Mouse (Mus musculus) olfactory bulb, adult 2 months (tissue): ENCODE data around the gene Tmem127. TPM values are rescaled to one million over a fixed set of nuclear protein-coding genes. Genes with fewer than 3 reads are reported as not detected.
"Not testable (repeated sequence)": the region's sequence is repeated elsewhere in the genome, so short reads cannot be mapped to it uniquely, and the experiment has no call there.

Experiments
- H3K27ac ChIP-seq: fragments of 200-500 bp; 2 replicates; pipeline ENCODE4 v1.5.1; 2012; ENCODE audit warnings: low read depth, low read length; ENCODE audit not compliant: insufficient read depth
- H3K4me1 ChIP-seq: fragments of 200-500 bp; 2 replicates; pipeline ENCODE4 v1.6.1; 2012; ENCODE audit warnings: low read length; ENCODE audit not compliant: control insufficient read depth, insufficient read depth
- H3K4me3 ChIP-seq: fragments of 200-500 bp; 2 replicates; pipeline ENCODE4 v1.5.1; 2012; ENCODE audit warnings: mild to moderate bottlenecking, low read depth, low read length, moderate library complexity; ENCODE audit not compliant: insufficient read depth
- CTCF ChIP-seq: fragments of 200-500 bp; IDR thresholded peaks from 2 replicates; pipeline ENCODE4 v1.5.1; 2012; ENCODE audit warnings: low read depth, mild to moderate bottlenecking, low read length, moderate library complexity; ENCODE audit not compliant: insufficient read depth
- POLR2A ChIP-seq: fragments of 200-500 bp; IDR thresholded peaks from 2 replicates; pipeline ENCODE4 v1.6.1; 2012; ENCODE audit warnings: mild to moderate bottlenecking, low read depth, low read length, moderate library complexity; ENCODE audit not compliant: insufficient read depth
- WGBS: fragments of 180-500 bp; shearing (Covaris S2); methylation state at CpG from one replicate; pipeline ENCODE4 v1.1.7; 2018; 5-methylcytosine and 5-hydroxymethylcytosine counted together
- polyA plus RNA-seq: library from polyadenylated mRNA; stranded (reverse); fragments of >200 nt; gene quantifications from 2 replicates; pipeline ENCODE4 v1.2.4, GENCODE M21; 2012; ENCODE audit warnings: low replicate concordance; ENCODE audit not compliant: missing spikeins, insufficient read depth, insufficient read length

The Tmem127 gene
- polyA plus RNA-seq, 1 experiment: not detected

- 44% methylated on average over 2 of the region's 2 CpGs for whole genome bisulfite sequencing
Measured at GRCm38 (mm10) chr2:127274590-127274989, 26.9 kb downstream of the Tmem127 start.

GRCm38 (mm10) chr2:127275551-127276320, 28.0 kb downstream of the Tmem127 start:
- Histone ChIP-seq H3K4me3 (no peak overlapping the region), H3K27ac (no peak overlapping the region), H3K4me1 (peaks cover 9% of the 10 kb centered on the region; the same call in 1 of the 2 replicates)
- 56% methylated on average over 5 of the region's 5 CpGs for WGBS
- no peak for TF ChIP-seq POLR2A

More at GRCm38 (mm10) chr2:127274590-127274989, 26.9 kb downstream of the Tmem127 start:
- peaks cover 9% of the 10 kb centered on the region; the same call in 1 of the 2 replicates for H3K4me1 ChIP-seq
- no peak overlapping the region for H3K27ac ChIP-seq
- H3K4me3 ChIP-seq: no peak overlapping the region
- TF ChIP-seq CTCF (no peak), POLR2A (no peak)

DNA sequence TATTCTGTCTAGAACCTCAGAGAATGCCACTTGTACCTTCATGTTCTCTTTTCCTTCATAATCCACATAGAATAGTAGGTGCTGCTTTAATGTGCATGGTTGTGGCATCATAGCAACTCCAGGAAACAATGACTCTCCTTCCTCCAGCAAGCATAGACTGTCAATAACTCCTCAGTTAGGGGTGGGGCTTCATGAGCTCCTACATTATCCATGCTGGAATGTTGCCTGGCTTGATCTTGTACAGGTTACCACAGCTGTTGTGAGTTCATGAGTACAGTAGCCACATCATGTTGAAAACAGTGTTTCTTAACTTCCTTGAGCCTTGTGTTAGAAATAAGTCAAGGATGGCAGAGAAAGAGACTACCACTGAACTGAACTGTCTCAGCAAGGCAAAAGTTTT, 30.5 kb downstream of the Tmem127 start:
- TF ChIP-seq POLR2A (no peak), CTCF (no peak)
- H3K4me1 ChIP-seq: peaks cover 5% of the 10 kb centered on the region; the same call in 1 of the 2 replicates
- no peak overlapping the region for H3K4me3 ChIP-seq
- H3K27ac ChIP-seq: no peak overlapping the region

- TF ChIP-seq CTCF (no peak), POLR2A (no peak)
- 82% methylated on average over 4 of the region's 4 CpGs for WGBS
- Histone ChIP-seq H3K4me1 (no peaks in the 10 kb centered on the region), H3K27ac (no peak overlapping the region), H3K4me3 (no peak overlapping the region)
Measured at GRCm38 (mm10) chr2:127292250-127292649, 44.5 kb downstream of the Tmem127 start.

DNA sequence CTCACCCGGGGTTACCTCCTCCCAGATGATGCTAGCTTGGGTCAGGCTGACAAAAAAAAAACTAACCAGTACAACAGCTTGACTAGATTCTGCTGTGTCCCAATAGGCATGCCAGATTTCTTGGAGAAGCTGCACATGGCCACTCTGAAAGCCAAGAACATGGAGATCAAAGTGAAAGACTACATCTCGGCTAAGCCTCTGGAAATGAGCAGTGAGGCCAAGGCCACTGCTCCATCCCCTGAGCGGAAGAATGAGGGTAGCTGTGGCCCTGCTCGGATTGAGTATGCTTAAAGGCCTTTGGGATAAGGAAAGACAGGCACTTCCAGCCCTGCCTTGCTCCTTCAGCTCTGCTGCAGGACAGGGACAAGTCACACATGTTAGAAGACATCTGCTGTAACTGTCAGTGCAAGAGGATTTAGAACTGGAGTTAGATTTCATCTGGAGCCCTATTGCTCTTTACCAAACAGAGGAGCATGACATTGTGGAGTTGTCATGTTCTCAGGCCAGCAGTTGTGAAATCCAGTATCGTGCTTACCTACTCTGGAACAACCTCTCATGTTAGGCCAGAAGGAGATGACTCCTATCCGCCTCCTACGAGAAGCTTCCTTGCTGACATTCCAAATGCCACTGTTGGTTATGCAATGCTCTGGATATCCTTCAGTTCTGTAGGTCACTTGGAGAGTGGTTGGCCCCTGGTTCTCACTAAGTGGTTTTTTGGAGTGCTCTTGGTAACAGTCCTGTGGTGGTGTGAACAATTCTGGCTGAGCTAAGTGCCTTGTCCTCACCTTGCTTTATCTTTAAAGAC, 49.5 kb downstream of the Tmem127 start:
- WGBS: 94% methylated on average over 7 of the region's 7 CpGs
- no peak overlapping the region for H3K4me3 ChIP-seq
- TF ChIP-seq CTCF (no peak), POLR2A (no peak)
- no peak overlapping the region for H3K27ac ChIP-seq
- H3K4me1 ChIP-seq: no peaks in the 10 kb centered on the region

DNA sequence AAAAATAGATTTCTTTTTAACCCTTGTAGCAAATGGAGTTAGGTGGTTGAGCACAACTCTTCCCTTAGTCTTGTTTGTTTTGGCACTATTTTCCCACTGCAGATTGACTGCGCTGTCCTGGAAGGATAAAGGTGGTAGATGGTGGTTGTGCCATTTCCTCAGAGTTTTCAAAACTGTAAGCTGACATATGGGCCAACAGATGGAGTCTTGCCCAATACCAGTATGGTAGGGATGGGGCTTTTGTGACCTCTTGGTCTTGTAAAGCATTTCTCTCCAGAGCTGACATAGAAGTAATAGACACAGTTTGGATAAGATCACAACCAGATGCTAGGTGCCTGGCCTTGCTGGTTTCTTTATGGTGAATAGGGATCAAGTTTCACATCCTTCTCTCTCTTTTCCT, 50.3 kb downstream of the Tmem127 start:
- Histone ChIP-seq H3K4me1 (no peaks in the 10 kb centered on the region), H3K4me3 (no peak overlapping the region), H3K27ac (no peak overlapping the region)
- TF ChIP-seq CTCF (no peak), POLR2A (no peak)
- WGBS: 98% methylated on average over 1 of the region's 1 CpGs

GRCm38 (mm10) chr2:127300701-127301100, 53.0 kb downstream of the Tmem127 start:
- TF ChIP-seq POLR2A (no peak), CTCF (no peak)

DNA sequence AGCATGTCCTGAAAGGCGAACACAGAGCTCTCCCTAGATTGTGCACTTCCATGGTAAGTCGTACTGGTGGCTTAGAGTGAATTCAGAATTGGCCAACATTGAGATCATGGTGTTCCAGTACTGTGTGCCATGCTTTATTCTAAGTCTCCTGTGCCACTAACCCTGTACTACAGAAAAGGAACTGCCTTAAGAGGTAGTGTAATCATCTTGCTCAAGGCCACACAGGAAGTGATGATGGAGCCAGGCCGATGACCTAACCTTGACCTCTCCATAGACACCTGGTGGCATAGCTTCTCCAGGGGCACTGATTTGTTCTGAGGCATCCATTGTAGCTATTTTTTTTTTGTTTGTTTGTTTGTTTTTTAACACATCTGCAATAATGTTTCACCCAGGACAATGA, 54.2 kb downstream of the Tmem127 start:
- 92% methylated on average over 3 of the region's 3 CpGs for WGBS
- TF ChIP-seq POLR2A (no peak), CTCF (no peak)
- Histone ChIP-seq H3K4me1 (no peaks in the 10 kb centered on the region), H3K4me3 (no peak overlapping the region), H3K27ac (no peak overlapping the region)

More at GRCm38 (mm10) chr2:127300701-127301100, 53.0 kb downstream of the Tmem127 start:
- no peaks in the 10 kb centered on the region for H3K4me1 ChIP-seq
- 60% methylated on average over 3 of the region's 3 CpGs for WGBS
- no peak overlapping the region for H3K27ac ChIP-seq
- H3K4me3 ChIP-seq: no peak overlapping the region

GRCm38 (mm10) chr2:127304192-127304591, 56.5 kb downstream of the Tmem127 start:
- WGBS: 95% methylated on average over 4 of the region's 4 CpGs
- not testable (repeated sequence) for H3K4me1 ChIP-seq, H3K4me3 ChIP-seq, H3K27ac ChIP-seq
